Mouse (Mus musculus) midbrain, postnatal 0 days (tissue): ENCODE data around the gene Lpcat2. TPM values are rescaled to one million over a fixed set of nuclear protein-coding genes. Genes with fewer than 3 reads are reported as not detected.

Source experiments
- ATAC-seq: fragments of 200-750 bp; cut with Nextera tagmentation; 2 replicates; pipeline ENCODE4 v1.8.0; 2017; ENCODE audit warnings: moderate number of reproducible peaks, mild to moderate bottlenecking, moderate TSS enrichment, moderate library complexity; ENCODE audit not compliant: low FRiP score
- DNase-seq: peaks from one replicate; pipeline ENCODE4 v3.0.0-alpha.2; 2015; ENCODE audit warnings: low spot score
- H3K27ac ChIP-seq: fragments of 300-500 bp; sonication (generic); 2 replicates; pipeline ENCODE4 v1.5.1; 2014; ENCODE audit warnings: low read depth, mild to moderate bottlenecking, low read length, mixed read lengths
- H3K27me3 ChIP-seq: fragments of 300-500 bp; sonication (generic); 2 replicates; pipeline ENCODE4 v1.6.1; 2014; ENCODE audit warnings: low read length, control low read depth, mixed read lengths; ENCODE audit not compliant: insufficient read depth
- H3K36me3 ChIP-seq: fragments of 300-500 bp; sonication (generic); 2 replicates; pipeline ENCODE4 v1.6.1; 2014; ENCODE audit warnings: low read length, control low read depth, mixed read lengths; ENCODE audit not compliant: insufficient read depth
- H3K4me1 ChIP-seq: fragments of 300-500 bp; sonication (generic); 2 replicates; pipeline ENCODE4 v1.6.1; 2014; ENCODE audit warnings: mild to moderate bottlenecking, control low read depth, antibody characterized with exemption, low read length, mixed read lengths; ENCODE audit not compliant: insufficient read depth
- H3K4me2 ChIP-seq: fragments of 300-500 bp; sonication (generic); 2 replicates; pipeline ENCODE4 v1.6.1; 2014; ENCODE audit warnings: low read depth, mild to moderate bottlenecking, low read length, mixed read lengths; ENCODE audit not compliant: poor library complexity, severe bottlenecking
- H3K4me3 ChIP-seq: fragments of 300-500 bp; sonication (generic); 2 replicates; pipeline ENCODE4 v1.5.1; 2014; ENCODE audit warnings: low read depth, mild to moderate bottlenecking, low read length, moderate library complexity
- H3K9ac ChIP-seq: fragments of 300-500 bp; sonication (generic); replicated peaks from 2 replicates; pipeline ENCODE4 v1.6.1; 2014; ENCODE audit warnings: mild to moderate bottlenecking, low read length, moderate library complexity, mixed read lengths; ENCODE audit not compliant: poor library complexity, severe bottlenecking
- H3K9me3 ChIP-seq: fragments of 300-500 bp; sonication (generic); 2 replicates; pipeline ENCODE4 v1.6.1; 2016; ENCODE audit warnings: low read length, control low read depth
- CTCF ChIP-seq: IDR thresholded peaks from 2 replicates; pipeline ENCODE4 v1.5.1; 2016; ENCODE audit warnings: antibody characterized with exemption, mild to moderate bottlenecking
- WGBS: fragments of 180-500 bp; shearing (Covaris S2); extraction: QIAGEN DNeasy Blood & Tissue Kit; methylation state at CpG from one replicate; pipeline ENCODE4 v1.1.7; 2014; 5-methylcytosine and 5-hydroxymethylcytosine counted together
- polyA plus RNA-seq: library from polyadenylated mRNA; unstranded; fragments of >200 nt; fragmentation: Nextera tagmentation; extraction: Ambion mirVana; gene quantifications from 2 replicates; pipeline ENCODE4 v1.2.1, GENCODE M21; 2015
- total RNA-seq: library from RNA; depleted of rRNA; stranded (reverse); fragments of >200 nt; gene quantifications from 2 replicates; pipeline ENCODE4 v1.2.3, GENCODE M21; 2014

The Lpcat2 gene
- total and polyA plus RNA-seq, 2 experiments from 2014 or later = 6.2 to 11.2 TPM

- Histone ChIP-seq H3K27me3 (no peaks in the 10 kb centered on the region), H3K4me3 (no peak overlapping the region), H3K4me2 (no peak overlapping the region), H3K36me3 (no peaks in the 10 kb centered on the region), H3K4me1 (peaks cover 4% of the 10 kb centered on the region), H3K9ac (no peak overlapping the region), H3K9me3 (no peaks in the 10 kb centered on the region), H3K27ac (no peak overlapping the region)
- ATAC-seq = no peak
- 93% methylated on average over 5 of the region's 5 CpGs for WGBS
- DNase-seq = no peak
- no peak for TF ChIP-seq CTCF
These were observed 32.8 kb upstream of the Lpcat2 start for GRCm38 (mm10) chr8:92822386-92822785.

GRCm38 (mm10) chr8:92825991-92826390 lies 29.1 kb upstream of the Lpcat2 start:
- H3K4me3 ChIP-seq = no peak overlapping the region
- H3K36me3 ChIP-seq = no peaks in the 10 kb centered on the region
- DNase-seq = no peak
- H3K27me3 ChIP-seq = no peaks in the 10 kb centered on the region
- no peak overlapping the region for H3K9ac ChIP-seq
- no peak overlapping the region for H3K4me2 ChIP-seq
- ATAC-seq = no peak
- WGBS = 76% methylated on average over 4 of the region's 4 CpGs
- H3K27ac ChIP-seq = no peak overlapping the region
- peaks cover 7% of the 10 kb centered on the region for H3K4me1 ChIP-seq
- no peaks in the 10 kb centered on the region for H3K9me3 ChIP-seq
- no peak for TF ChIP-seq CTCF

GRCm38 (mm10) chr8:92827243-92828034 lies 27.7 kb upstream of the Lpcat2 start, which contains the start of gene Mmp2:
Gene Mmp2, plus strand, starts transcription at chr8:92827291.
- no peaks in the 10 kb centered on the region for H3K27me3 ChIP-seq
- H3K9me3 ChIP-seq = no peaks in the 10 kb centered on the region
- H3K4me1 ChIP-seq = peaks cover 7% of the 10 kb centered on the region
- no peaks in the 10 kb centered on the region for H3K36me3 ChIP-seq
- no peak within 1 kb of the TSS for H3K27ac ChIP-seq
- no peak; the same call in 1 of the 2 replicates for ATAC-seq
- H3K4me3 ChIP-seq = peak within 1 kb of the TSS; percentile 47
- 3% methylated on average over 36 of the region's 37 CpGs for WGBS
- peak within 1 kb of the TSS; percentile 81 for H3K4me2 ChIP-seq
- peak within 1 kb of the TSS; percentile 61 for H3K9ac ChIP-seq
- DNase-seq = no peak
- TF ChIP-seq CTCF = no peak

GRCm38 (mm10) chr8:92828251-92828743 lies 26.8 kb upstream of the Lpcat2 start:
- peak overlapping the region; percentile 81; the same call in 1 of the 2 replicates for H3K4me2 ChIP-seq
- no peak for TF ChIP-seq CTCF
- peaks cover 7% of the 10 kb centered on the region for H3K4me1 ChIP-seq
- H3K9me3 ChIP-seq = no peaks in the 10 kb centered on the region
- H3K9ac ChIP-seq = no peak overlapping the region
- WGBS = 53% methylated on average over 15 of the region's 15 CpGs
- no peaks in the 10 kb centered on the region for H3K36me3 ChIP-seq
- no peak overlapping the region for H3K27ac ChIP-seq
- no peak overlapping the region for H3K4me3 ChIP-seq
- peak; percentile 58; the same call in 1 of the 2 replicates for ATAC-seq
- H3K27me3 ChIP-seq = no peaks in the 10 kb centered on the region
- peak; percentile 83 for DNase-seq

GRCm38 (mm10) chr8:92834065-92834731 lies 20.9 kb upstream of the Lpcat2 start:
- Histone ChIP-seq H3K4me3 (no peak overlapping the region), H3K4me1 (no peaks in the 10 kb centered on the region), H3K27ac (no peak overlapping the region), H3K36me3 (no peaks in the 10 kb centered on the region), H3K4me2 (no peak overlapping the region), H3K27me3 (no peaks in the 10 kb centered on the region), H3K9me3 (no peaks in the 10 kb centered on the region), H3K9ac (no peak overlapping the region)
- WGBS = 89% methylated on average over 5 of the region's 5 CpGs
- no peak for TF ChIP-seq CTCF
- ATAC-seq = no peak
- DNase-seq = no peak
